Mouse (Mus musculus): Measurements from ENCODE around the gene Ttc7b.

DNA sequence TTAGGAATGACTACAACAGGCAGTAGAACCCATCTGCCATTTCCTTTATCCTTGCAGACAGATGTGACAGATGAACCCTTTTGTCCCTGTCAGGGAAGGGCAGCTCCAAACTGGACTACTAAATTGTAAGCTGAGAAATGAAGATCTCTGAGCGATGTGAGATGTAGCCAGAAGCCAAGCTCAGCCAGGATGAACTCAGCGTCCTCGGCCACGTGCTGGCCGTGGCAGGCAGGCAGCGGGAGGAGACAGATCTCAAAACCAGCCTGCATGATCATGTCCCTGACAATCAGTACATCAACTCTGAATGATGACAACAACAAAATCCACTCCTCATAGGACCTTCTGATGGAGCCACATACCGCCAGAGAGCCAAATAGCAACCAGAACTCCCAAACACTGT is 62.9 kb downstream of the Ttc7b start:
- TF ChIP-seq CTCF (IDR thresholded peaks at IDR 0.05; ENCODE audit: extremely low read depth, insufficient read depth, insufficient read length, insufficient replicate concordance) (no peak), POLR2A (IDR thresholded peaks at IDR 0.05; ENCODE audit: low read depth, low read length) (no peak)

All from spleen, adult 2 months (tissue).